Mouse (Mus musculus): ENCODE results near the gene Git1.
A peak's percentile ranks its signal among the peaks of the same experiment; 100 is the strongest.

Git1 gene

GRCm38 (mm10) chr11:77483510-77484255, 9.7 kb upstream of the Git1 start:
- no peak for DNase-seq

- no peak for DNase-seq
Observed at GRCm38 (mm10) chr11:77485229-77485628, 8.1 kb upstream of the Git1 start.

- DNase-seq: peak; percentile 60
Observed at GRCm38 (mm10) chr11:77486798-77487197, 6.6 kb upstream of the Git1 start.

DNA sequence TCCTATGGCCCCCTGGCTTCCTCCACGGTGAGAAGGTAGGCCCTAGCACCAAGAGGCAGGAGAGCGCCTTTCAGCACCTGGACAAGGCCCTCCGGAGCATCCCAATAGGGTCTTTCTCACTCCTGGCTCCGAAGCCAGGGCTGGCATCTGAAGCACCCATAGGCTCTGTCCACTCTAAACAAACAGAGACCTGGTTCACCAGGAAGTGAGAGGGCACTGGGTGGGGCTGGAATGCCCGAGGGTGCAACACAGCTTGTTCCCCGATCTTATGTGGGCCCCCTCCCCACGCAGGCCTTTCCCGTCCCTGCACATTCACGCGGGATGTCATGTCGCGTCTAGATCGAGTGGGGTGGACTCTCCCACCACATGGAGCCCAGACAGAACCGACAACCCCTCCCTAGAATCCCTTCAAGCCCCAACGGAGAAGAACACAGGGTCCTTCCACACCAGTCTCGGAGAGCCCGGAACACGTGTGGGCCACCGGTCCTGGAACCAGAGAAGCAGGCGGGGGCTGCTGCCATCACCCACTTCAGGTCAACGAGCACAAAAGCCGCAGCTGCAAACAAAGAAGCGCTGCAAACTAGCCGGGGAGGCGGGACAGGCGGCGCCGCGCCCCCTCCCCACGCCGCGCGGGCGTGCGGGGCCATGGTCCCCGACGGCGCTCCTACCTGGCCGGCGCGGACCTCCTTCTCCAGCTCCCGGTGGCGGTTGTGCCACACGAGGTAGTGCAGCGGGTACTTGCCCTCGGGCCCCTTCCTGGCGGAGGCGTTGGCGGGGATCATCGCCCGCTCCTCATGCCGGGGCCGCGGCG, 4.4 kb upstream of the Git1 start:
- peak; percentile 55 for DNase-seq

DNA sequence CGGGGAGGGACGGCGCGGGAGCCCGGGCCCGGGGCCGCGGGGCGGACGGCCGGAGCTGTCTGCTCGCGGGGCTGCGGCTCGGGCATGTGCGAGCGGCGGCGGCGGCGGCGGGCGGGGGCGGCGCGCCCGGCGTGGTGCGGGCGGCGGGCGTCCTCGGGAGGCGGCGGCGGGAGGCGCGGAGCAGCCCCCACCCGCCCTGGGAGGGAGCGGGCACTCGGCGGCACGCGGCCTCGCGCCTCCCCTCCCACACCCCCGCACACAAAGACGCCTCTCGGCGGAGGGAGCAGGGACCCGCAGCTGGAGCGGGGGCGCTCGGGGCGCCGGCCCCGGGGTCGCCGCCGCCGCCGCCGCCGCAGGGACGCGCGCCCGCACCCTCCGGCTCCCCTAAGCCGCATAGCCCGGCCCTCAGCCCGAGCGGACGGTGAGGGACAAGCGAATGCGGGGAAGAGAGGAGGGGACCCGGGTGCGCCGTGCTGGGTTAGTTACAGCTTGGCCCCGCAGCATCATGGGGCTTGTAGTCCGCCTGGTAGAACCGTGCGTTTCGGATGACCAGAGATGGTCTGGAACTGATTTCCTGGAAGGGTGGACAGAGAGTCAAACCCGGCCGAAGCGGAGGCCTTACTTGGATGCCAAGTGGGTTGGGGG, 3.6 kb upstream of the Git1 start, which contains the start of gene Ankrd13b:
Gene Ankrd13b (minus strand): TSS at position 88 of the 645 bp plus-strand sequence.
- DNase-seq: peak; percentile 84

- no peak for DNase-seq
Observed at GRCm38 (mm10) chr11:77490451-77490850, 2.9 kb upstream of the Git1 start.

DNA sequence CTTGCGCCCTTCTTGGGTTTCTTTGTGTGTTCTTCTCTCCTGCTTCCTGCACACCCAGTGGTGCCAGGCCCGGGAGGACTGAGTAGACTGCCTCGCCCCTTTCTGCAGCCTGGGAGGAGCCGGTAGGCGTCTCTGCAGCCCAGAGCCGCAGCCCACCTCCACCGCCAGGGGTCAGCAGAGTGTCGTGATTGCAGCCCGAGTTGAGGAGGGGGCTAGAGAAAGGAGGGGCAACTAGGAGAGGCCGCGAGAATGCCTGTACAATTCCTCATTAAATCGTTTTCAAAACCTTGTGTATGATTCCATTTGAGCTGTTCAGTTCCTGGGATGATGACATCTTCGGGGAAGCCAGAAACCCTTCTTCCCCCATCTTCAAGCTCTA, 2.2 kb upstream of the Git1 start:
- DNase-seq: peak; percentile 85

DNA sequence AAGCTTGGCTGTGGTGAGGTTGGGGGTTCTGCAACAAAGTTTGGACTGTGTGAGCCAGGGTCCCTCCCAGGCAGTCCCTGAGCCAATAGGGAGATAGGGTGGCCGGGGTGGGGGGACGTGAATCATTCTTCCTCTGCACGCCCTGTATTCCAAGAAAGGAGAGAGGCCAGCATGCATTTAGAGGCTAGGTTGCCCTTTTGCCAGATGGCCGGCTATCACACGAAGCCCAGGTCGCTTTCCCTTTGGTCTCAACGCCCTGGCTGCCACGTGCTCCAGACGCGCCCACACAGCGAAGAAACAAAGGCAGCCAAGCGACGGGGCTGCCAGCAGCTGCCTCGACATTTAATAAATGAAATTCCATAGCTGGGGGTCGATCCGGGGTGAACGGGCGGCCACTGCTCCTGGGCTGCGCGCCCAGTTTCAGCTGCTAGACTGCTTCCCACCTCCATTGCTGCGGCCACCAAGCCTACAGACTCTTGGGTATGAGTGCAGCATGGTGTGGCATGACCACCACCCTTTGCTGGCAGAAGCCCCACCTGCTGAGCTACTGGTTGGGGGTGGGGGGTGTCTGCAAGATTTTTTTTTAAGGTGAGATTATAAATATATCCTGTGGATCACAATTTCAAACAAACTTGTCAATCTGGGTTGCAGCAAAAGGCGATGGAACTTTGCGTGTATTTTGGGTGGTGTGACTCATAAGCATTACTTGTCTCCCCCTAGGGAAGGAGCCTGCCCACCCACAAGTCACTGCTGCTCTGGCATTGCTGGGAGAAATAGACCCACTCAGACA, 1.7 kb upstream of the Git1 start:
- peak; percentile 57 for DNase-seq

GRCm38 (mm10) chr11:77492311-77492871, 971 bp upstream of the Git1 start:
- DNase-seq: no peak

DNA sequence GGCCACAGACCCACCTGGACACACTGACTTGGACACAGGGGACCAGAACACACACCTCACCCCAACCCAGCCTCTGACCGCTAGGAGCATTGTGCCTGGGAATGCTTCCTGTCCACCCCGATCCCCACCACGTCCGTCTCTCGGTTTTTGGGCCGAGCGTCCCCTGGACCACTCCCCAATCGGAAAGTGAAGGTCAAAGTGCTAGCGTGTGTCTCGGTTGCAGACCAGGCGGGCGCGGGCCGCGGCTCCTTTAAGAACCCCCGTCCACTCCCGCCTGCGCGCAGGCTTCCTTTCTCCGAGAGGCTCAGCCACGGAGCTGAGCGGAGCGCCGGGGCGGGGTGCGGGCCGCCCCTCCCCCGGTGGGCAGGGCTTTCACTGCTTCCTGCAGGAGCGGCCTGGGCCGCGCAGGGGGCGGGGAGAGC, 440 bp upstream of the Git1 start:
- peak; percentile 90 for DNase-seq

DNA sequence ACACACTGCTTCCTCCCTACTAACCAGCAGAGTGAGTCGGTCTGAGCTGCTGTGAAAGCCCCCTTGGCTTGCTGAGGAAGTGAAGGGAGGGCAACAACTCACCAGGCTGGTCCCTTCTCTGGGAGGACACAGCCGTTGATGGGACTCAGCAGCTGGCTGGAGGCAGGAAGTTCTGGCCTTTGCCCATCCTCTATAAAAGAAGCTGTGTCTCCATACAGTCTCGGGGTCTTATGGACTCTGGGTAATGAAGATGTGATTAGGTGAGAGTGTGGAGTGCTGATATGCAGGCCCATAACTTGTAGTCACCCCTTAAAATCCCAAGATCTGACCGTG, 948 bp downstream of the Git1 start:
- DNase-seq: no peak

DNA sequence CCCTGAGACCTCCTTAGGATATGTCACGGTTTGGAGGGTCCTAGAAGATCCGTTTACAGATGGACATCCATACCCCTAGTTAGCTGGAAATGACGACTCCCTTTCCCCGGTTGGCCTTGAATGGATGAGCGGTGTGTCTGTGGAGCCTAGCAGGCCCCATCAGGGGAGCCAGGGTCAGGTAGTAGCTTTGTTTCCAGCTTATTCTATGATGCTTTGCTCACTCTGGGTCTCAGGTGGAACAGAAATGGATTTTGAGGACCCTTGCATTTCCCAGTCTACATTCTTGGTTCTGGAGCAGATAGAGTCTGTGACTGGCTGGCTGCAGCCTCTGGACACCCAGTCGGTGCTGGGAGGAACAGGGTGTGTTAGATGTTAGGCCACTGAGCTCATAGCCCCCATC, 1.4 kb downstream of the Git1 start:
- DNase-seq: no peak

- no peak for DNase-seq
Observed at GRCm38 (mm10) chr11:77495507-77495906, 2.1 kb downstream of the Git1 start.

DNA sequence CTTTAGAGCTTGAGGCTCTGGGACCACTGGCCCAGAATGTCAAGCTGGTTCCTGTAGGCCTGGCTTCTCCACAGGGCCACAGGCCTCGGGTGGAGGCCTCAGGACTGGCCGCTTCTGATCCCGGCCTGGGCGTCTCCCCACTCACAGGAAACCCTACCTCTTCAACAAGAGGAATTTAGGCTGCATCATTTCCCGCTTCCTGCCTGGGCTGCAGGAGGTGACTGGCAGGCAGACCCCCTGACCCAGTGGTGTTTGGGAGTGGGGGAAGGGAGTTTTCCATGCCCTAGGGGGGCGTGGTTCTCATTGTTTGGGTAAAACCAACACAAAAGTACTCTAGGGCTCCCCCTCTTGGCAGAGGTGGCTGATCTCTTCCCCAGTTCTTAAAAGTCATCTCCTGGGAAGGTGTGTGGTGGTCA, 4.0 kb downstream of the Git1 start:
- peak; percentile 48 for DNase-seq

DNA sequence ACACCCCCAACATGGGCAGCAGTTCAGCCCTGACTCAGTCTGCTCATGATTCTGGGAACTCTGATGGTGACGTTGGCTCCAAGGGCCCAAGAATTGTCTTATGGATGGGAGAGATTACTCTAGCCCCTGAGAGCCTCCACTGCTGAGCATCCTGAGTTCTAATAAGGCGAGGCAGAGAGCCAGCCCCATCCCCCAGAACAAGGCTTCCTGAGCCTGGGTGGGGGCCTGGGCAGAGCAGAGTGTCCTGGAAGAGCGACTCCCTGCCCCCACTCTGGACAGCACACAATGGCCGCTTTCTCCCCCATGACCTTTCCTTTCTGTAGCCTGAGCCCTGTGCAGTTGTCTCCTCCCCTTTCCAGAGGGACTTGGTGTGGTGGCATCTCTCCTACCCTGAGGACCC, 4.5 kb downstream of the Git1 start:
- peak; percentile 33 for DNase-seq

GRCm38 (mm10) chr11:77498261-77499139, 5.1 kb downstream of the Git1 start:
- peak; percentile 36 for DNase-seq

DNA sequence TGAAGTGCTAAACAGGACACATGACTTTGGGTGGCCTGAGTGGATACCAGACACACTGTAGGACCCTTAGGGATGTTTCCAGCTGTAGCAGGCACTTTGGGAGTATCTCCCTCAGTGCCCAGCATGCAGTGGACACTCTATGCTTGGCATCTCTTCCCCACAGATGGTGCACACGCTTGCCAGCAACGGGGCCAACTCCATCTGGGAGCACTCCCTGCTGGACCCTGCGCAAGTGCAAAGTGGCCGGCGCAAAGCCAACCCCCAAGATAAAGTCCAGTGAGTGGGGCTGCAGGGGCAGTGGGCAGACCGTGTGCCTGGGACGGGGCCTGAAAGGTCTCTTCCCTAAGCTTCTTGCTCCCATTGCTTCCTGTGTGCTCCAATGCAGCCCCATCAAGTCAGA, 6.0 kb downstream of the Git1 start:
- DNase-seq: peak; percentile 81

- peak; percentile 48 for DNase-seq
Observed at GRCm38 (mm10) chr11:77500361-77501325, 7.3 kb downstream of the Git1 start.

GRCm38 (mm10) chr11:77501392-77501791, 8.0 kb downstream of the Git1 start:
- peak; percentile 80 for DNase-seq

DNA sequence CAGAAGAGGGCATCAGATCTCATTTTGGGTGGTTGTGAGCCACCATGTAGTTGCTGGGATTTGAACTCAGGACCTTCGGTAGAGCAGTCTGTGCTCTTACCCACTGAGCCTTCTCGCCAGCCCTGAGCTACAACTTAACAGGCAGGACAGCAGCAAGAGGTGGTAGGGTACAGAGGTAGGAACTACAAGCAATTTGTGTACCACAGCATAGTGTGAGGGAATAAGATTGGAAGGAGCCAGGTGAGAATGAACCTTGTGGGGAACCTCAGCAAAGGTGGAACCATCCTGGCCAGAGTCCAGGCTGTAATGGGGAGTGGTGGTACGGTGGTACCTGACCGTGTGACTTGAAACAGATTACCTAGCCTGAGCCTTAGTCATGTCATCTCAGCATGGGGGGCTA, 8.6 kb downstream of the Git1 start:
- peak; percentile 20 for DNase-seq

Data from cerebellum, adult 8-10 months (tissue).